Mouse (Mus musculus) T-cell, adult 2 months (primary cell): ENCODE data around the gene Ssh3.

ENCODE experiments used
- DNase-seq: peaks from one replicate; pipeline ENCODE4 v3.0.0; 2022; ENCODE audit warnings: low spot score

Gene Ssh3

GRCm38 (mm10) chr19:4216041-4216685, 52.8 kb downstream of the Ssh3 start:
- no peak for DNase-seq

- DNase-seq = no peak
These were observed 53.5 kb downstream of the Ssh3 start for GRCm38 (mm10) chr19:4215451-4215840.

GRCm38 (mm10) chr19:4214771-4215450, 54.1 kb downstream of the Ssh3 start:
- DNase-seq = peak; percentile 35

- peak; percentile 87 for DNase-seq
These were observed 54.8 kb downstream of the Ssh3 start, which contains the start of the genes Clcf1 and AC109138.7 for GRCm38 (mm10) chr19:4214071-4214770. TSS of gene Clcf1 (plus strand) at chr19:4214238. TSS of gene AC109138.7 (plus strand) at chr19:4214357.

- no peak for DNase-seq
These were observed 55.4 kb downstream of the Ssh3 start for GRCm38 (mm10) chr19:4213524-4213974.

- DNase-seq = no peak
These were observed 56.9 kb downstream of the Ssh3 start for GRCm38 (mm10) chr19:4211891-4212588.
